Mouse (Mus musculus) G1E (cell line): Measurements from ENCODE around the gene Cysltr2.

Source experiments
- GATA1 ChIP-seq: IDR thresholded peaks from 2 replicates; pipeline ENCODE4 v1.6.1; 2012; ENCODE audit warnings: borderline replicate concordance, low read length, inconsistent platforms, mixed read lengths
- GATA2 ChIP-seq: IDR thresholded peaks from 2 replicates; pipeline ENCODE4 v1.6.1; 2012; ENCODE audit warnings: low read depth, low read length, inconsistent platforms, borderline replicate concordance
- TAL1 ChIP-seq: conservative IDR thresholded peaks from 2 replicates; pipeline ENCODE4 v1.6.1; 2012; ENCODE audit warnings: low read depth, low read length, inconsistent platforms, mixed read lengths

DNA sequence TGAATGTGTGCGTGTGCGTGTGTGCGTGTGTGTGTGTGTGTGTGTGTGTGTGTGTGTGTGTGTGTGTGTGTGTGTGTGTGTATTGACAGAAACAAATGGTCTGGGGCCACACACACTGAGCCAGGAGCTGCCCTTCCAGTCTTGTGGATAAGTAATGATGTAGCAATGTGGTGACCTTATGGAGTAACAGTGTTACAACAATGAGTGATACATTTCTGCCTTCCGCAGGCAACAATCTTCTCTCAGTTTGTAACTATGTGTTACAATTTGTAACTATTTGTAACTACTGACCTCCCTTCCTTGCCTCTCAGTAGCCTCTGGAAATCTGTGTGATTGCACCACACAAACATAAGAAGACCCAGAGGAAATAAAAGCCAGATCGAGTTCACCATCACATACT is 38.3 kb upstream of the Cysltr2 start:
- no peak for TF ChIP-seq TAL1
- TF ChIP-seq GATA1 = no peak
- TF ChIP-seq GATA2 = no peak
